Mouse (Mus musculus) NIH3T3 (cell line): ENCODE data around the gene Dazap1.

ENCODE experiments used
- DNase-seq: peaks from one replicate; pipeline ENCODE4 v3.0.0-alpha.2; 2012; ENCODE audit warnings: low read depth

The Dazap1 gene

GRCm38 (mm10) chr10:80298571-80299281 is 37.4 kb downstream of the Dazap1 start:
- DNase-seq: no peak

- DNase-seq: no peak
These were observed 38.0 kb downstream of the Dazap1 start for GRCm38 (mm10) chr10:80299301-80299700.

GRCm38 (mm10) chr10:80299824-80300223 is 38.5 kb downstream of the Dazap1 start:
- no peak for DNase-seq

- DNase-seq: no peak
These were observed 39.4 kb downstream of the Dazap1 start for GRCm38 (mm10) chr10:80300672-80301181.

GRCm38 (mm10) chr10:80301256-80302081 is 40.2 kb downstream of the Dazap1 start:
- DNase-seq: no peak

- DNase-seq: no peak
These were observed 40.7 kb downstream of the Dazap1 start for GRCm38 (mm10) chr10:80302082-80302355.

- DNase-seq: peak; percentile 46
These were observed 41.2 kb downstream of the Dazap1 start for GRCm38 (mm10) chr10:80302471-80302881.

- no peak for DNase-seq
These were observed 43.2 kb downstream of the Dazap1 start for GRCm38 (mm10) chr10:80304458-80304857.

GRCm38 (mm10) chr10:80304862-80305261 is 43.6 kb downstream of the Dazap1 start:
- DNase-seq: no peak

GRCm38 (mm10) chr10:80311560-80311959 is 50.3 kb downstream of the Dazap1 start:
- no peak for DNase-seq

GRCm38 (mm10) chr10:80312586-80313504 is 51.6 kb downstream of the Dazap1 start:
- no peak for DNase-seq

GRCm38 (mm10) chr10:80313627-80314201 is 52.4 kb downstream of the Dazap1 start:
- DNase-seq: no peak

GRCm38 (mm10) chr10:80314494-80315001 is 53.3 kb downstream of the Dazap1 start:
- no peak for DNase-seq

- DNase-seq: no peak
These were observed 54.0 kb downstream of the Dazap1 start for GRCm38 (mm10) chr10:80315315-80315714.

GRCm38 (mm10) chr10:80316359-80316781 is 55.1 kb downstream of the Dazap1 start:
- no peak for DNase-seq

GRCm38 (mm10) chr10:80317011-80317410 is 55.7 kb downstream of the Dazap1 start:
- DNase-seq: no peak

GRCm38 (mm10) chr10:80320340-80320760 is 59.1 kb downstream of the Dazap1 start, which contains the start of gene 2310011J03Rik:
TSS of gene 2310011J03Rik (minus strand) at chr10:80320537.
- DNase-seq: peak; percentile 96

GRCm38 (mm10) chr10:80321014-80321669 is 59.9 kb downstream of the Dazap1 start:
- no peak for DNase-seq

GRCm38 (mm10) chr10:80321670-80322581 is 60.6 kb downstream of the Dazap1 start:
- DNase-seq: no peak

GRCm38 (mm10) chr10:80322811-80323211 is 61.5 kb downstream of the Dazap1 start:
- peak; percentile 49 for DNase-seq
